Mouse (Mus musculus) thymus, adult 2 months (tissue): ENCODE data around the gene Fgf9. TPM values are rescaled to one million over a fixed set of nuclear protein-coding genes. Genes with fewer than 3 reads are reported as not detected.

Experiments
- DNase-seq: peaks from one replicate; pipeline ENCODE4 v3.0.0; 2021
- H3K27ac ChIP-seq: fragments of 200-500 bp; 2 replicates; pipeline ENCODE4 v1.5.1; 2012; ENCODE audit warnings: low read length, control low read depth; ENCODE audit not compliant: control insufficient read depth, insufficient read depth
- H3K27me3 ChIP-seq: fragments of 200-500 bp; 2 replicates; pipeline ENCODE4 v1.6.1; 2012; ENCODE audit warnings: mild to moderate bottlenecking, low read length, moderate library complexity, mixed read lengths; ENCODE audit not compliant: control insufficient read depth, insufficient read depth
- H3K36me3 ChIP-seq: fragments of 200-500 bp; 2 replicates; pipeline ENCODE4 v1.6.1; 2012; ENCODE audit warnings: mild to moderate bottlenecking, low read length, moderate library complexity; ENCODE audit not compliant: control insufficient read depth, insufficient read depth
- H3K4me1 ChIP-seq: fragments of 200-500 bp; replicated peaks from 2 replicates; pipeline ENCODE4 v1.6.1; 2012; ENCODE audit warnings: low read length; ENCODE audit not compliant: control insufficient read depth, insufficient read depth
- H3K4me3 ChIP-seq: fragments of 200-500 bp; 2 replicates; pipeline ENCODE4 v1.5.1; 2012; ENCODE audit warnings: mild to moderate bottlenecking, low read length, control low read depth, moderate library complexity; ENCODE audit not compliant: control insufficient read depth, insufficient read depth
- CTCF ChIP-seq: fragments of 200-500 bp; IDR thresholded peaks from 2 replicates; pipeline ENCODE4 v1.5.1; 2012; ENCODE audit warnings: mild to moderate bottlenecking, control low read depth, low read length, moderate library complexity, borderline replicate concordance; ENCODE audit not compliant: control insufficient read depth, poor library complexity, insufficient read depth; ENCODE audit errors: extremely low read depth
- POLR2A ChIP-seq: fragments of 200-500 bp; IDR thresholded peaks from 2 replicates; pipeline ENCODE4 v1.6.1; 2012; ENCODE audit warnings: mild to moderate bottlenecking, low read length, control low read depth, moderate library complexity; ENCODE audit not compliant: control insufficient read depth, poor library complexity, insufficient read depth; ENCODE audit errors: extremely low read depth
- WGBS: fragments of 180-500 bp; shearing (Covaris S2); methylation state at CpG from one replicate; pipeline ENCODE4 v1.1.7; 2018; 5-methylcytosine and 5-hydroxymethylcytosine counted together
- polyA plus RNA-seq: library from polyadenylated mRNA; depleted of rRNA; stranded (reverse); fragments of >200 nt; gene quantifications from 2 replicates; pipeline ENCODE4 v1.2.3, GENCODE M21; 2012

Gene Fgf9
- polyA plus RNA-seq, 1 experiment: 0.34 TPM

DNA sequence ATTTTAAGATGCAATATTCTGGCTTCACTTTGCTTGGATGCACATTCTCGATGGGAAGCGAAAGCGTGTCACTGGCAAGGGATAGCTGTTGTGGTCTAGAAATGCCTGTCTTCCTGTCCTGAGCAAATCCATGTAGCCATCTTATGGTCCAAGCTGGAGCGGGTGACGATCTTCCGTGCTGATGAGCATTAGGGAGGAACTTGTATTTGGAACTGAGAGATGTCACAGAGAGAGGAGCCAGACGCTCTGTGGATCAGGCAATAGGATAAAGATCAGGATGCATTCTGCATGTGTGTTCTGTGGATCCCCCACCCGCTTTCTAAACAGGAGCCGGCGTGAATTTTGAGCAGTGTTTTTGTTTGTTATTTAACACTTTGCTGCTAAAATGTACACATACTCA is 41.2 kb downstream of the Fgf9 start:
- DNase-seq: no peak
- Histone ChIP-seq H3K4me3 (no peak overlapping the region), H3K27me3 (no peaks in the 10 kb centered on the region), H3K27ac (no peak overlapping the region), H3K4me1 (no peaks in the 10 kb centered on the region), H3K36me3 (no peaks in the 10 kb centered on the region)
- TF ChIP-seq POLR2A (no peak), CTCF (no peak)
- 92% methylated on average over 10 of the region's 10 CpGs for WGBS

DNA sequence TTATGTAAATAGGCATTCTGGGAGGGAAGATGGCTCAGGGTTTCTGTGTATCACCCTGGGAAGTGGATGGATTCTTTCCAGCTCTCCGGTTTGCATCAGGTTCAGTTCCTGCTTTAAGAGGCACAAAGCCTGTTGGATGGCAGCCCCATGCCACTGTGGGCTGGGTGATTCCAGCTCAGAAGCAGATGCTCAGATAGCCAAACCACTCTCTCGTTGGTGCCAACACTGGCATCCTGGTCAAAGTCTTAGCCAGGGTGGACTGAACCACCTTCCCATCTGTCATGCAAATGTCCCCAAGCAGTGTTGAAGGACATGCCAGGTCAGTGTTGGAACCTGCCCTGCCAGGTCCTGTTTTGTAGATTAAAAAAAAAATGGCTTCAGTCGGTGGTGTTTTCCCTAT is 42.0 kb downstream of the Fgf9 start:
- Histone ChIP-seq H3K27me3 (no peaks in the 10 kb centered on the region), H3K27ac (no peak overlapping the region), H3K4me1 (no peaks in the 10 kb centered on the region), H3K36me3 (no peaks in the 10 kb centered on the region), H3K4me3 (no peak overlapping the region)
- no peak for TF ChIP-seq CTCF
- TF ChIP-seq POLR2A: no peak
- no peak for DNase-seq
- 86% methylated on average over 3 of the region's 3 CpGs for WGBS

DNA sequence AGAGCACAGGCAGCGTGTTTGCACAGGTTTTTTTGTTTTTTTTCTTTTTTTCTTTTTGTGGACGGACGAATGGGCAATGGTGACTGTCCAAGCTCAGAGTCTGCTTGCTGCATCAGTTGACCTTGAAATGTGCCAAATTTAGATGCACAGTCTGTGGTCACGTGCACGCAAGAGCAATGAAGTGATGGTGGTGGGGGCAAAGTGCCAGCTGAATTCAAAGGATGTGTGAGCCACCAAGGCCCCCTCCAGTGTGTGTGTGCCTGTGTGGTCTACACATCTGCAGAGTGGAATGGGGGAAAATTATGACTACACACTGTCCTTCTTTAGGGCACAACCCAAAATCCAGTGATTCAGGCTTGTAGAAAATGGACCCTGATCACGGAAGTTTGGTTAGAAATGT is 42.8 kb downstream of the Fgf9 start:
- Histone ChIP-seq H3K27ac (no peak overlapping the region), H3K27me3 (no peaks in the 10 kb centered on the region), H3K4me1 (no peaks in the 10 kb centered on the region), H3K4me3 (no peak overlapping the region), H3K36me3 (no peaks in the 10 kb centered on the region)
- no peak for DNase-seq
- TF ChIP-seq POLR2A: no peak
- no peak for TF ChIP-seq CTCF
- 69% methylated on average over 6 of the region's 6 CpGs for WGBS

DNA sequence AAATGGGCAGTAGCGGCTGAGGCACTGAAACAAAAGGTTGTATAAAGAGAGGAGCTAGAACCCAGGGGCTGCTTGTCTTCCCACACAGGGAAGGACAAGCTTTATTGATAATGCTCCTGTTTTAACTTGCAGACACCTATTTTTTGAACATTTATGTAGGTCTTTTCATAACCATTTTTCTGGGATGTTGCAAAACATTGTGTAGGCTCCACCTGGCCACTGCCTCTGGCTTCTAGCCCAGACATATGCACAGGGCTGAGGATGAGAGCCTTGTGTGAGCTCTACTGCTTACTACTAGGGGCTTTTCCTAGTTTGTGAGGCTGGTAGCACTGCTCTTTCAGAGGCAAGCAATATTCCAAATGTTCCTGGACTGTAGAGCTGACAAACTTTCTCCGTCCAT is 43.8 kb downstream of the Fgf9 start:
- no peak for DNase-seq
- Histone ChIP-seq H3K27ac (no peak overlapping the region), H3K27me3 (no peaks in the 10 kb centered on the region), H3K4me1 (no peaks in the 10 kb centered on the region), H3K36me3 (no peaks in the 10 kb centered on the region), H3K4me3 (no peak overlapping the region)
- TF ChIP-seq POLR2A: no peak
- no peak for TF ChIP-seq CTCF
- WGBS: 95% methylated on average over 2 of the region's 2 CpGs

DNA sequence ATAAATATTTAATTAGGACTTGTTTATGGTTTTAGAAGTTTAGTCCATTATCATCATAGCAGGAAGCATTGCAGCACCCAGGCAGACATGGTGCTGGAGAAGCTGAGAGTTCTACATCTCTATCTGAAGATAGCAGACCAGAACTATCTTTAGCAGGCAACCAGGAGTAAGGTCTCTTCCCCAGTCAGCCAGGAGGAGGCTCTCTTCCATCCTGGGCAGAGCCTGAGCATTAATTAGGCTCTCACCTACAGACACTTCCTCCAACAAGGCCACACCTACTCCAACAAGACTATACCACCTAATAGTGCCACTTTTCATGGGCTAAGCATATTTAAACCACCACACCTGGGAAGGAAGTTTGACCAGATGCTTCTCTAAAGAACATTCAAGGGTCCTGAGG is 54.3 kb downstream of the Fgf9 start:
- Histone ChIP-seq H3K27ac (no peak overlapping the region), H3K36me3 (no peaks in the 10 kb centered on the region), H3K4me3 (no peak overlapping the region), H3K27me3 (no peaks in the 10 kb centered on the region), H3K4me1 (no peaks in the 10 kb centered on the region)
- DNase-seq: no peak
- no peak for TF ChIP-seq CTCF
- no peak for TF ChIP-seq POLR2A

DNA sequence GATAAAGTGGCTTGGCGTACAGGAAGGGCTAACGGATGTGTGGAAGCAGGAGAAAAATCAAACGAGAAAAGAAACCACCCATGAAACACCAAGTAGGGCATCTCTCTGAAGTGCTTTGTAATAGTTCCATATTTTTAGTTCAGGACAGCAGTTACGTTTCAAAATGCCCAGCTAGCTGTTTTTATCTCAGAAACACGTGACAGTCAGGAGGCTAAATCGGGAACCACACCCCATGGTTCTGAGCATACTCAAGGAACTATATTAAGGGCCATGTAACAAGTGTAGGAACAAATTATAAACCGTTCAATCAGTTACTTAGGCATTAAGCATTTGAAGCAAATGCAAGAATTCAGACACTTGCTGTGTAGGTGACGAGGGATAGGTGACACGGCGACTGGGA is 56.2 kb downstream of the Fgf9 start:
- TF ChIP-seq POLR2A: no peak
- TF ChIP-seq CTCF: no peak
- DNase-seq: no peak
- no peaks in the 10 kb centered on the region for H3K36me3 ChIP-seq
- no peaks in the 10 kb centered on the region for H3K4me1 ChIP-seq
- no peak overlapping the region for H3K4me3 ChIP-seq
- no peak overlapping the region for H3K27ac ChIP-seq
- WGBS: 92% methylated on average over 10 of the region's 10 CpGs
- no peaks in the 10 kb centered on the region for H3K27me3 ChIP-seq

DNA sequence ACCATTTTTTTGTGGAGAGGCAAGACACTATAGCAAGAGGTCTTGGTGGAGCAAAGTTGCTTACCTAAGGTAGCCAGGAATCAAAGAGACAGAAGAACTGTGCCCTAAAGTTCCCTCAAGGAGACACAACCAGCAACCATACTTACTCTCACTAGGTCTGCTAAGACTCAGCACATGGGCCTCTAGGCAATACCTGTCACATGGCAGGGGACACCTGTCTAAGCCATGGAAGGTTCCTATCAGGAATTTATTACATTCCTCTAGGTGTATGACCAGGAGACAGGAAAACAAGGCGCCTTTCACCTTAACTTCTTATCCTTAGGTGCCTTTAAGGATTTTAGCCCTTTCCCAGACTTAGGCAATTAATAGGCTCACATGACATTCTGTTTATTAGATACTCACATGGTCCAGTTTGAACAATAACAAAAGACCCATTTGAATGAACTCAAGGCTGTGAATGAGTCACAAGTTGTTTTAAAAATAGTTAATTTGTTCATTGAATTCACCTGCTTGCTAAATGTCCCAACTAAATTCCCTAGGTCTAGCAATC is 69.2 kb downstream of the Fgf9 start:
- Histone ChIP-seq H3K4me1 (no peaks in the 10 kb centered on the region), H3K36me3 (no peaks in the 10 kb centered on the region), H3K27me3 (no peaks in the 10 kb centered on the region), H3K27ac (no peak overlapping the region), H3K4me3 (no peak overlapping the region)
- WGBS: 94% methylated on average over 1 of the region's 1 CpGs
- no peak for DNase-seq
- TF ChIP-seq CTCF: no peak
- TF ChIP-seq POLR2A: no peak
